Mouse (Mus musculus): ENCODE results near the gene Ndufv3. TPM values are rescaled to one million over a fixed set of nuclear protein-coding genes. Genes with fewer than 3 reads are reported as not detected.
A peak's percentile ranks its signal among the peaks of the same experiment; 100 is the strongest.

Ndufv3 gene
- polyA plus RNA-seq, 1 experiment from 2014 or later, result 457 TPM

DNA sequence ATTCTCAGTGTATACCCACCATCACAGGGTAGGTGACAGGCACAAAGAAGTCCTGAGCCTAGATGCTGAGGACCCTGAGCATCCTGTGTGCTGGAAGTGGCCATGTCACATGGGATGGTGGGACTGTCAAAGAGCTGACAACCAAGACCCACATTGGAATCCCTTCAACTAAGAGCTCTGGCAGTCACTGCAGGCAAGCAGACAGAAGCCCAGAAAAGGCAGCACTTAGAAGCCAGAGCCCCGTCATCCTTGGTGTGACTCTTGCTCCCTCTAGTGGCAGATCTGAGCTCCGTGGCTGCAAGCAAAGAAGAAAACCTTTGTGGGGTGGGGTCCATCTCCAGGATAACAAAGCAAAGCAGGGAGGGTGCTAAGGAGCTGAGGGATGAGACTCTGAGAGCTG, 27.5 kb upstream of the Ndufv3 start:
- Histone ChIP-seq H3K4me1 (ENCODE audit: control insufficient read depth, insufficient read depth, low read length) (no peaks in the 10 kb centered on the region), H3K27ac (ENCODE audit: low read depth, low read length) (no peak overlapping the region), H3K4me2 (ENCODE audit: low read length) (no peak overlapping the region), H3K4me3 (ENCODE audit: low read depth, low read length) (no peak overlapping the region), H3K9ac (ENCODE audit: low read length) (no peak overlapping the region), H3K9me3 (replicated peaks; ENCODE audit: control insufficient read depth, low read length) (no peaks in the 10 kb centered on the region), H3K27me3 (replicated peaks; ENCODE audit: control insufficient read depth, insufficient read depth, low read length) (no peaks in the 10 kb centered on the region), H3K36me3 (ENCODE audit: control insufficient read depth, insufficient read depth, low read length) (peaks cover 27% of the 10 kb centered on the region)
- 0% methylated on average over 2 of the region's 2 CpGs for WGBS
- ATAC-seq, result peak; percentile 82
- DNase-seq (ENCODE audit: low spot score), result peak; percentile 95

DNA sequence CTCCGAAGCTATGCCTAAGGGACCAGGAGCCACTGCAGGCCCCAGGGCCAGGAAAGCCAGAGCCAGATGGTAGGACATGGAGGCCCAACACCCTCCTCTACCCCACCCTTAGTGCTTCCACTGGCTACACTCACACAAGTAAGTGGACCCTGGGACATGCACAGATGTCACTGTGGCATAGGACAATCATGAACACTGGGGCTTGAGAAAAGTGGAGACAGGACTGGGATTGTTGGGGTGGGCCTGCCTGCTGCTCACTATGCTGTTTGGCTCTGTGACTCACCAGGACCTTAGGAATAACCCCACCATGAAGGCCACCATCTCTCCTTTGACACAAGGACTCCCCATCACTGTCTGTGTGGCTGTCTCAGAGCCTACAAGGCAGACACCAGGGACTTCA, 24.9 kb upstream of the Ndufv3 start:
- H3K27ac ChIP-seq (ENCODE audit: low read depth, low read length), result no peak overlapping the region
- H3K9ac ChIP-seq (ENCODE audit: low read length), result no peak overlapping the region
- H3K4me2 ChIP-seq (ENCODE audit: low read length), result no peak overlapping the region
- WGBS, result 85% methylated on average over 1 of the region's 1 CpGs
- no peaks in the 10 kb centered on the region for H3K9me3 ChIP-seq (replicated peaks; ENCODE audit: control insufficient read depth, low read length)
- no peaks in the 10 kb centered on the region for H3K27me3 ChIP-seq (replicated peaks; ENCODE audit: control insufficient read depth, insufficient read depth, low read length)
- no peak for DNase-seq (ENCODE audit: low spot score)
- H3K4me3 ChIP-seq (ENCODE audit: low read depth, low read length), result no peak overlapping the region
- peaks cover 53% of the 10 kb centered on the region for H3K36me3 ChIP-seq (ENCODE audit: control insufficient read depth, insufficient read depth, low read length)
- H3K4me1 ChIP-seq (ENCODE audit: control insufficient read depth, insufficient read depth, low read length), result no peaks in the 10 kb centered on the region
- ATAC-seq, result no peak

DNA sequence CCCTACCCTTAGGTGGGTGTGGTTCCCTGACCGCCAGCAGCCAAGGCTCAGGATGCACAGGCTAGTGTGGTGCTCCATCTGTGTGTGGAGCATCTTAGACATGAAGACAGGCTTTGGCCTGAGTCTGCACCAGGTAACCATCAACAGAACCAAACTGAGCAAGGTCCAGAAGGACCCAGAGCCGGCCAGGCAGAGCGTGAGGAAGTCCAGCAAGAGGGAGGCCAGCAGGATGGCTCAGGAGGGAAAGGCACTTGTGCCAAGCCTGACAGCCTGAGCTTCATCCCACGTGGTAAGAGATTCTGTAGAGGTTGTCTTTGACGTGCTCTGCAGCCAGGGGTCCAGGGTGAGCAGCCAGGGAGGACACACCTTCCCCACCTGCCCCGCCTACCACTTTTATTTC, 22.2 kb upstream of the Ndufv3 start:
- Histone ChIP-seq H3K4me3 (ENCODE audit: low read depth, low read length) (no peak overlapping the region), H3K4me2 (ENCODE audit: low read length) (no peak overlapping the region), H3K4me1 (ENCODE audit: control insufficient read depth, insufficient read depth, low read length) (no peaks in the 10 kb centered on the region), H3K9ac (ENCODE audit: low read length) (no peak overlapping the region), H3K27ac (ENCODE audit: low read depth, low read length) (no peak overlapping the region), H3K27me3 (replicated peaks; ENCODE audit: control insufficient read depth, insufficient read depth, low read length) (no peaks in the 10 kb centered on the region), H3K36me3 (ENCODE audit: control insufficient read depth, insufficient read depth, low read length) (peaks cover 78% of the 10 kb centered on the region), H3K9me3 (replicated peaks; ENCODE audit: control insufficient read depth, low read length) (no peaks in the 10 kb centered on the region)
- DNase-seq (ENCODE audit: low spot score), result no peak
- WGBS, result 86% methylated on average over 6 of the region's 6 CpGs
- ATAC-seq, result no peak

DNA sequence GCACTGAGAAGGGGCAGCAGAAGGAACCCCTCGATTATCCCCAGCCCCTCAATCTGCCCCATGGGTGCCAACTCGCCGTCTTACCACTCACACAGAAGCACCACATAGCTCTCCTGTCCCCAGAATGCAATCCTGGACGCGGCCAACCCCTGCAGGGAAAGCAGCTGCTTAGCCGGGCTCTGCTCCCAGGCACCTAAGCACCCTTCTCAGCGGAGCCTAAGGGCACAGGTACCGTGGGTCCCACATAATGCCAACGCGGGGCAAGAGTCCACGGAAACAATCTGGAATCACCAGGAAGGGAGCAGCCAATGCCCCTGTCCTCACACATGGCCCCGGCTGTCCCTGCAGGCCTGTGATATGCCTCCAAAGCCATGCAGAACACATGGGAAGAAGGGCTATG, 20.2 kb upstream of the Ndufv3 start:
- Histone ChIP-seq H3K27ac (ENCODE audit: low read depth, low read length) (no peak overlapping the region), H3K4me2 (ENCODE audit: low read length) (no peak overlapping the region), H3K9ac (ENCODE audit: low read length) (no peak overlapping the region), H3K9me3 (replicated peaks; ENCODE audit: control insufficient read depth, low read length) (no peaks in the 10 kb centered on the region), H3K36me3 (ENCODE audit: control insufficient read depth, insufficient read depth, low read length) (peaks cover 90% of the 10 kb centered on the region), H3K4me1 (ENCODE audit: control insufficient read depth, insufficient read depth, low read length) (no peaks in the 10 kb centered on the region), H3K27me3 (replicated peaks; ENCODE audit: control insufficient read depth, insufficient read depth, low read length) (no peaks in the 10 kb centered on the region), H3K4me3 (ENCODE audit: low read depth, low read length) (no peak overlapping the region)
- WGBS, result 96% methylated on average over 12 of the region's 12 CpGs
- no peak for ATAC-seq
- no peak for DNase-seq (ENCODE audit: low spot score)

DNA sequence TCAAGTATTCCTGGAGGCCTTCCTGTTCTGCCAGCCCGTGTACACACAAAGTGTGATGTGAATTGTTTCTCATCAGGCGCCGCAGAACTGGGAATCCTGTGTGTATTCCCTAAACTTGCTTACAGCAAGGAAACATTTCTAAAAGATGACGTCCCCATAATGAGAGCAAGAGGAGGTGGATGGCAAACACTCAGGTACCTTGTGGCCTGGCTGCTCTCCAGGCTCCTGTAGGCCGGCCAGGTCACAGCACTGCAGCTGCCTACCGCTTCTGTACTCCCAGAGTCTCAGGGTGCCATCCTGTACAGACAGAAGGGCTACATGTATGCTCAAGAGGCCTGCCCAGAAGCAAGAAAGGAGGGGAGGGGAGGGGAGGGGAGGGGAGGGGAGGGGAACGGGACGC, 19.5 kb upstream of the Ndufv3 start:
- Histone ChIP-seq H3K27ac (ENCODE audit: low read depth, low read length) (no peak overlapping the region), H3K4me1 (ENCODE audit: control insufficient read depth, insufficient read depth, low read length) (no peaks in the 10 kb centered on the region), H3K36me3 (ENCODE audit: control insufficient read depth, insufficient read depth, low read length) (peaks cover 90% of the 10 kb centered on the region), H3K4me2 (ENCODE audit: low read length) (no peak overlapping the region), H3K27me3 (replicated peaks; ENCODE audit: control insufficient read depth, insufficient read depth, low read length) (no peaks in the 10 kb centered on the region), H3K9me3 (replicated peaks; ENCODE audit: control insufficient read depth, low read length) (no peaks in the 10 kb centered on the region), H3K4me3 (ENCODE audit: low read depth, low read length) (no peak overlapping the region), H3K9ac (ENCODE audit: low read length) (no peak overlapping the region)
- 96% methylated on average over 6 of the region's 8 CpGs for WGBS
- no peak for DNase-seq (ENCODE audit: low spot score)
- ATAC-seq, result no peak

DNA sequence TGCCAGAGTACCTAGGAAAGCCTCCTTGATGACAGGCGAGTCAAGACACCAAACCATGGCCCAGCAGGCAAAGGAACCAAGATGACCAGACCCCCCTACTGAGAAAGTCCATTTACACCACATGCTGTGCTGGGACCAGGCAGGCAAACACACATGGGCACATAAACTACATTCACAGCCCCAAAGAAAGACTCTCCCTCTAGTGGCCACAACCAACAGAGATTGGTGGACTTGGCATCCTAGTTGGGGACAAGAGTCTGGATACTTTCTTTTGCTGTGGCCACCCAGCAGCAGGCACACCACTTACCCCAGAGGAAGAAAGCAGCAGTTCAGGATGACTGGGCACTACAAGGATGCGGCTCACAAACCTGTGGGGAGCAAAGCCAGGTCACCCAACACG, 19.0 kb upstream of the Ndufv3 start:
- no peak overlapping the region for H3K4me2 ChIP-seq (ENCODE audit: low read length)
- peaks cover 87% of the 10 kb centered on the region for H3K36me3 ChIP-seq (ENCODE audit: control insufficient read depth, insufficient read depth, low read length)
- no peak overlapping the region for H3K27ac ChIP-seq (ENCODE audit: low read depth, low read length)
- no peak for DNase-seq (ENCODE audit: low spot score)
- no peak overlapping the region for H3K4me3 ChIP-seq (ENCODE audit: low read depth, low read length)
- no peak overlapping the region for H3K9ac ChIP-seq (ENCODE audit: low read length)
- no peak for ATAC-seq
- no peaks in the 10 kb centered on the region for H3K9me3 ChIP-seq (replicated peaks; ENCODE audit: control insufficient read depth, low read length)
- H3K4me1 ChIP-seq (ENCODE audit: control insufficient read depth, insufficient read depth, low read length), result no peaks in the 10 kb centered on the region
- H3K27me3 ChIP-seq (replicated peaks; ENCODE audit: control insufficient read depth, insufficient read depth, low read length), result no peaks in the 10 kb centered on the region
- WGBS, result 90% methylated on average over 3 of the region's 3 CpGs

DNA sequence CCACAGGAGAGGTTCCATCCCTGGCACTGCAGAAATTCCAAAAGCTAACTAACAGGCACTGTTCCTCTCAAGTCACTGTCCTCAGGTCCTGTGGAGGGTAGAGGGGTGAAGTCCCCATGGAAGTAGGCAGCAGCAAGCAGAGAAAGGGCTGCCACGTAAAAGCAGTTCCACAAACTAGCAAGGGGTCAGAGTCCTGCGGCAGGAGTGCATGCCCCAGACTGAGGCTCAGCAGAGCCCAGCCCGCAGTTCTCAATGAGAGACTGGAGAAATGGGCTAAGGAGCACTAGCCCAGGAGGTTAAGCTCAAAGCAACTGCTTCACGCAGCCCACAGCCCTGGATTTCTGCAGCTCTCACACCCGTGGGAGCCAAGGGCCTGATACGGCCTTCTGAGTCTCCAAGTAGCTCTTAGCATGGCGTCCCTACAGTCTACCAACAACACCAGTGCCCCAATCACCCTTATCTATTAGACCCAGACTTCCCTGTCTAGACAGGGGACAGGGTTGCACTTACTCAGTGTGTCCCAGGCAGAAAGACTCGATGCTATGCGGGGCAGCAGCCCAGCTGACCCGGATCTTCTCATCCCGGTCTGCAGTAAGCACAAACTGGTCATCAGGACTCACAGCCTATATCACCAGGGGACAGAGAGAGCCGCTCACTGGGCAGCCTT, 17.5 kb upstream of the Ndufv3 start:
- ATAC-seq (no peak), DNase-seq (ENCODE audit: low spot score) (no peak)
- no peaks in the 10 kb centered on the region for H3K4me1 ChIP-seq (ENCODE audit: control insufficient read depth, insufficient read depth, low read length)
- 93% methylated on average over 12 of the region's 12 CpGs for WGBS
- H3K27ac ChIP-seq (ENCODE audit: low read depth, low read length), result no peak overlapping the region
- peaks cover 81% of the 10 kb centered on the region for H3K36me3 ChIP-seq (ENCODE audit: control insufficient read depth, insufficient read depth, low read length)
- no peaks in the 10 kb centered on the region for H3K27me3 ChIP-seq (replicated peaks; ENCODE audit: control insufficient read depth, insufficient read depth, low read length)
- H3K9me3 ChIP-seq (replicated peaks; ENCODE audit: control insufficient read depth, low read length), result no peaks in the 10 kb centered on the region
- H3K4me3 ChIP-seq (ENCODE audit: low read depth, low read length), result no peak overlapping the region
- no peak overlapping the region for H3K9ac ChIP-seq (ENCODE audit: low read length)
- no peak overlapping the region for H3K4me2 ChIP-seq (ENCODE audit: low read length)

DNA sequence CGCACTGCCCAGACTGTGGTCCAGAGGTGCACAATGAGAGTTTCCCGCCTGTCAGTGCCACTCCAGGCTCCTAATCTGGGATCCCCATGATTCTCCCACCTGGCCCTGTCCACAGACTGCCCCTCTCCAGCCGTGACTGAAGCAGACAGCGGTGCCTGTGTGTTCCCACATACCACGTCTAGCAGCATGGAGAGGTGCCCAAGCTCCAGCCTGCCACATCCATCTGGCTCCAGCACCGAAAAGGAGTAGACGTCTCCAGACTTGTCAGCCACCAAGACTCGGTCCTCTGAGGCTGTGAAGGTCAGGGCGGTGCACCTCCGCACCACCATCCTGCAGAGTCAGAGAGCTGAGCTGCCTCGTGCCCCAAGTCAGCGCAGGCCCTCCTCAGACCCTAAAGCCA, 16.6 kb upstream of the Ndufv3 start:
- H3K4me3 ChIP-seq (ENCODE audit: low read depth, low read length), result no peak overlapping the region
- no peak overlapping the region for H3K27ac ChIP-seq (ENCODE audit: low read depth, low read length)
- H3K9me3 ChIP-seq (replicated peaks; ENCODE audit: control insufficient read depth, low read length), result no peaks in the 10 kb centered on the region
- 98% methylated on average over 12 of the region's 12 CpGs for WGBS
- no peak for ATAC-seq
- no peaks in the 10 kb centered on the region for H3K27me3 ChIP-seq (replicated peaks; ENCODE audit: control insufficient read depth, insufficient read depth, low read length)
- no peak overlapping the region for H3K9ac ChIP-seq (ENCODE audit: low read length)
- no peak overlapping the region for H3K4me2 ChIP-seq (ENCODE audit: low read length)
- peaks cover 81% of the 10 kb centered on the region for H3K36me3 ChIP-seq (ENCODE audit: control insufficient read depth, insufficient read depth, low read length)
- no peaks in the 10 kb centered on the region for H3K4me1 ChIP-seq (ENCODE audit: control insufficient read depth, insufficient read depth, low read length)
- no peak for DNase-seq (ENCODE audit: low spot score)

DNA sequence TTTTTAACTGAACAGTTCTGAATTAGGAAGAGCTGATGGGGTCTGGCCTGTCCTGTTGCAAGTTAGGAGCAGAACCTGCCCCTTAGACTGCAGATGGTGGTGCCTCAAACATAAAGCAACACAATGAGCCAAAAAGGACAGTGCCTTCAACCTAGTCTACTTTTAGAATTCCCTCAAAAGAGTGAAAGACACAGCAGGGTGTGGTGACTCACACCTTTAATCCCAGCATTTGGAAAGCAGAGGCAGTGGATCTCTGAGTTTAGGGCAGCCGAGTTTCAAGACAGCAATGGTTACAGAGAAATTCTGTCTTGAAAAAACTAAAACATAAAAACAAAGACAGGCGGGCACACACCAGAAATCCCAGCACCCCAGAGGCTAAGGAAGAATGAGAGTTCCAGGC, 16.0 kb upstream of the Ndufv3 start:
- ATAC-seq (no peak), DNase-seq (ENCODE audit: low spot score) (no peak)
- H3K27ac ChIP-seq (ENCODE audit: low read depth, low read length), result no peak overlapping the region
- H3K36me3 ChIP-seq (ENCODE audit: control insufficient read depth, insufficient read depth, low read length), result peaks cover 78% of the 10 kb centered on the region
- H3K4me3 ChIP-seq (ENCODE audit: low read depth, low read length), result no peak overlapping the region
- no peak overlapping the region for H3K4me2 ChIP-seq (ENCODE audit: low read length)
- H3K9me3 ChIP-seq (replicated peaks; ENCODE audit: control insufficient read depth, low read length), result no peaks in the 10 kb centered on the region
- H3K9ac ChIP-seq (ENCODE audit: low read length), result no peak overlapping the region
- H3K4me1 ChIP-seq (ENCODE audit: control insufficient read depth, insufficient read depth, low read length), result no peaks in the 10 kb centered on the region
- WGBS, result 59% methylated on average over 2 of the region's 2 CpGs
- H3K27me3 ChIP-seq (replicated peaks; ENCODE audit: control insufficient read depth, insufficient read depth, low read length), result no peaks in the 10 kb centered on the region

All from forebrain, embryonic 14.5 days (tissue).